Mouse (Mus musculus) retina, postnatal 7 days (tissue): Measurements from ENCODE around the gene Gm6337.
"Not testable (repeated sequence)": the region's sequence is repeated elsewhere in the genome, so short reads cannot be mapped to it uniquely, and the experiment has no call there.

ENCODE experiments used
- DNase-seq: peaks from one replicate; pipeline ENCODE4 v3.0.0-alpha.2; 2012; ENCODE audit warnings: low read depth, low spot score

The Gm6337 gene

GRCm38 (mm10) chr14:6058167-6058566 is at the start of gene Gm6337:
Gene Gm6337, minus strand, starts transcription at chr14:6058267.
- DNase-seq: not testable (repeated sequence)

GRCm38 (mm10) chr14:6107500-6107899 is 49.4 kb upstream of the Gm6337 start:
- DNase-seq: not testable (repeated sequence)

- DNase-seq: not testable (repeated sequence)
These were observed 35.8 kb upstream of the Gm6337 start, which contains the start of gene Gm8206 for GRCm38 (mm10) chr14:6093842-6094241. Gene Gm8206, minus strand, starts transcription at chr14:6093942.
